Mouse (Mus musculus) spleen, embryonic (tissue): ENCODE measurements at regions not wholly inside any gene's neighbourhood (a gene's known extent, or its start where the extent isn't known, plus 50 kb on each side); places are given as distances from the start of the nearest gene placed in this dataset.

Experiments used
- CTCF ChIA-PET: fragments of 350-600 bp; sonication (Branson Sonifier 250); formaldehyde crosslinking; loops from one replicate; lab custom pipeline; 2022; lab: Charles Lee

DNA sequence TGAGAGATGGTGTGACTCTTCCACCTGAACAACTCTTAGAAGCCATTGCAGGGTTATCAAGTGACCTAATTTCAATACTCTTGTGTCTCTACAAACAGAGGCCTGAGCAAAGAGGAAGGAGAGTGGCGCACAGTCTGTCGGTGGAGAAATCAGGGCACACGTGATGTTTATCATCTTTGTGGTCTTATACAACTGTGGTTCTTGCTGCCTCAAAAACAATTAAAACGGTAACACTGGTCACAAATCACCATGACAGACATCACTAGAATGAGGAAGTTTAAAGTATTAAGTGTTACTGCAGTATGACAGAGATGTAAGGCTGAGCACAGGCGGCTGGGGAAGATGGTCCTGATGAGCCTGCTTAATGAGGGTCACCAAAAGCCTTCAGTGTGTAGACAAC, 73.6 kb downstream of the Sdc1 start:
- CTCF ChIA-PET, result interaction anchor here (0.8 kb wide), 1 partner anchor 106 kb away, joined by 3 read pairs; no protein-coding TSS in a partner anchor

DNA sequence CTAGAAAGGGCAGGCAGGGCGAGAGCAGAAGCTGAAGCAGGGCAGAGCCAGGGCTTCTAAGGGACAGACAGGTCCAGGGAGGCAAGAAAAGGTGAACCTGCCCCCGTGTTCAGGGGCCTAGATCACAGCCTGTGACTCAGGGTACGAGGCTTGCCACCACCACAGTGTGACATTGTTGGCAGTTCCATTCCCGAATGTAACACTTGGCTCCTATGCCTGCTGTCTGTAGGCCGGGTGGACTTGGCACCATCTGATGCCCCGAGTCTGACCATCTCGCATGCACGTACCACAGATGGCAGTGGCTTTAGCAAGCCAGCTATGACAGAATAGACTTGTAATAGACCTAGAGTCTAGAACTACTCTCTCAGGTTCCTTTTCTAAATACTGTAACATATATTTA, 74.3 kb downstream of the Sdc1 start:
- CTCF ChIA-PET, result no interaction called here

DNA sequence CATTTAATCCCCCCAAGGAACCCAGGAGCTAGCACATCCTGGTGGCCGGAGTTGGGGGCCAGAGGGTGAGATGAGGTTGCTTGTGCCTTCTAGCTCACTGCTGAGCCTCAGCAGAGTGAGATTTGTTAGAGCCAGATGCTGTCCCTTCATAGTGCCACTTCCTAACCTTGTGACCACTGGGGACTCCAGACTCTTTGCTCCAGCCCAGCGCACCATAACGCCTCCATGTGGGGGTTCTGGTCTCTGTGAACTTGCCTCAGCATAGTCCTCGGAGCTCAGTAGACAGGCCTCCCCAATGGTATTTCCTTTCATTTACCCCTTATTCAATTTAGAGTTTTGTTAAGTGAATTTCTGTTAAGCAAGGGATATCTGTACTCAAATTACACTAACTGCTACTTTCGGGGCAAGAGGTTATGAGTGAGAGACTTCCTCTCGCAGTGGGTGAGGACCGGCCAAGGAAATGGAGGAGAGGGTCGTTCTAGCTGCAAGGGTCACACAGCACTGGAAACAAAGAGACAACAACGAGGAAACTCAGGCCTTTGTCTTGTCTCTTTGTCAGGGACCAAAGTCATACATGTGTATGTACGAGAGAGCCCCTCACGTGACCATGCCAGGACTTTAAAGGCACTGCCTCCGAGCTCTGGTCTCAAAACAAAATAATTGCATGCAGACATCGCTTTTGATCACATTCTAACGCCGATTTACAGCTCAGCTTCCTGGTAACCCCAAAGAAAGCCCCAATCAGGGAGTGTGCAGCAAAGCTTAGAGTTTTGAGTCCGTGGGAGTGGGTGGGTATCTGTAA, 74.8 kb upstream of the Laptm4a start:
- CTCF ChIA-PET, result no interaction called here

DNA sequence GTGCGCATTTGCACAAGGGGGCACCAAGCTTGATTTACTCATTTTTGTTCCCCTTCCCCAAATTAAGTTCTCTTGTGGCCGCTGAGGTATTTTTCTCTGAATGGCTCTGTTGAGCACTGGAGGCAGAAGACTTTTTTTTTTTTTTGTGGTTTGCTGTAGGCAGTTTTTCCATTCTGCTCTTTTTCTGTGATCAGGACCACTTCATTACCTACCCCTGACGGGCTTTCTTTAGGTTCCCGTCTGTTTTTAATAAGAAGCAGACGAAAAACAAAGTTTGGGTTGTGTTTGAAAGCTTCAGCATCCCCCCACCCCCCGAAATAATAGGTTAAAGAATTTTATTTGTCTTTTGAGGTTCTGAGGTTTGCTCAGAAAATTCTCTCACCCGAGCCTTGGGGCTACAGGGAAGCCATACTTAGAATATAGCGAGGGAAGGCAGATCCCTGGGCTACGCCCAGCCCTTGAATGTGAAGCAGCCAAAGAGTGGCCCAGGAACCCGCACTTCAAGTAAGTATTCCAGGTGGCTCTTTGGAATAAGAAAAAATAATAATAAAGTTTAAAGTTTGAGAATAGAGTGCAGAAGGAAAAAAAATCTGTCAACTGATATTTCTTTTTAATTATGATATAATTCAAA, 74.1 kb upstream of the Laptm4a start:
- CTCF ChIA-PET, result interaction anchor here (0.7 kb wide), 3 partner anchors 17 to 40 kb away, joined by 3 to 11 read pairs (median 8); no protein-coding TSS in a partner anchor

DNA sequence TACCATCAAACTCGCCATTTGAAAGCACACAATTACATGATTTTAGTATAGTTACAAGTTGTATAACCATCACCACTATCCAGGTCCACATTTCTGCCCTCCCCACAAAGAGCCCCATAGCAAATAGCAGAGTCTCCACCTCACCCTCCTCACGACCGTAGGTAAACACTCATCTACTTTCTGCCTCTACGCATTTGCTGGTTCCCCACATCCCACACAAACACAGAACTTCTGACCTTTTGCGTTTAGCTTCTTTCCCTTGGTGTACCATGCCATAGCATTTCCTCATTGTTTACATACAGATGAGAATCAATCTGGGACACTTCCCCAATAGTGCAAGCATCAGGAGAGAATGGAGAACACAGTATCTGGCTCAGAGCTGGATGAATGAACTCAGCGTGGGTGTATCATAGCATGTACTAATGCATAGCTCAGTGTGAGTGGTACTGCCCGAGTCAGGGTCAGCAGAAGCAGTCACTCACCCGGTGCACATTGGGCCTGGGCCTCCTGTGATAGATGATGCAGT, 73.5 kb upstream of the Laptm4a start:
- CTCF ChIA-PET, result interaction anchor here (0.7 kb wide), 3 partner anchors 18 to 40 kb away, joined by 3 to 11 read pairs (median 8); no protein-coding TSS in a partner anchor

DNA sequence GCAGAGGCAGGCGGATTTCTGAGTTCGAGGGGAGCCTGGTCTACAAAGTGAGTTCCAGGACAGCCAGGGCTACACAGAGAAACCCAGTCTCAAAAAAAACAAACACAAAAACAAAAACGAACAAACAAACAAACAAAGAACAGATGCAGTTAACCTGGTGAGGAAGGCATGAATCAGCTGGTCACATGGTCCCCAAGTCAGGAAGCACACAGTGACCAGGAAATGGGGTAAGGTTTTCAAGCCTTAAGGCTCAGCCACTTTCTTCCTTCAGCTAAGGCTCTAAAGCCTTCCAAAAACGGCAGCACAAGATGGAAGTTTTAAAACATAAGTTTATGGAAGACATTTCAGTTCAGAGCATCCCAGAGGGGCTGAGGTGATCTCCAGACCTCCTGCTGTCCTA, 67.6 kb upstream of the Laptm4a start:
- CTCF ChIA-PET, result no interaction called here

DNA sequence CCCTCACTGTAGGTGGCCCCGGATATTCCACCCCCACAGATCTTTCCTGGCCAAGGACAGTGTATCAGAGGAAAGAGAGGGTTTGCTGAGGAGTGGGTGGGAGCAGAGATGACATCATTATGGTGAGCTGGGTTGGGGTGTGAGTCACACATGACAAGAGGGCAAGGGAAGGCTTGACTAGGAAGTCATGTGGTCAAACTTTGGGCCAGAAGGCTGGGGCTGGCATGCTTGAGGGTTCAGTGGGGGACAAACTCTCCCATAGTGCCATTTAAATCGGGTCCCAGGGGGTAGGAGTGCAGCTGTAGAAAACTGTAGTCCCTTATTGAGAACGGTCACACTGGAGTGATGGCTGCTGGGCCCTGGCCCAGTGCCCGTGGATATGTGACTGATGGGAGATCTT, 67.1 kb upstream of the Laptm4a start:
- CTCF ChIA-PET, result no interaction called here

DNA sequence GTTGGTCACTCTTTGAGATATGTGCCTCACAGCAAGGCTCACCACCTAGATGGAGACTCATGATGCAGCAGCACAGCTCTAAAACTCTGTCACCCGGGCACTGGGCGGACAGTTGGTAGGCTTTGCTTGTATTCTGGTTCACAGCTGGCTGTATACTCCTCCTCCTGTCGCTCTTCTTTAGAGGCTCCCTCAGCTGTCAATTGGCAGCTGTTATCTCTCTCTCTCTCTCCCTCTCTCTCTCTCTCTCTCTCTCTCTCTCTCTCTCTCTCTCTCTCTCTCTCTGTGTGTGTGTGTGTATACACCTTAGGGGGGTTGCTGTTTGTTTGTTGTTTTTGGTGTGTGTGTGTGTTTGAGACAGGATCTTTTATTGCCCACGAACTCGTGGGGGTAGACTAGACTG, 66.3 kb upstream of the Laptm4a start:
- CTCF ChIA-PET, result no interaction called here

DNA sequence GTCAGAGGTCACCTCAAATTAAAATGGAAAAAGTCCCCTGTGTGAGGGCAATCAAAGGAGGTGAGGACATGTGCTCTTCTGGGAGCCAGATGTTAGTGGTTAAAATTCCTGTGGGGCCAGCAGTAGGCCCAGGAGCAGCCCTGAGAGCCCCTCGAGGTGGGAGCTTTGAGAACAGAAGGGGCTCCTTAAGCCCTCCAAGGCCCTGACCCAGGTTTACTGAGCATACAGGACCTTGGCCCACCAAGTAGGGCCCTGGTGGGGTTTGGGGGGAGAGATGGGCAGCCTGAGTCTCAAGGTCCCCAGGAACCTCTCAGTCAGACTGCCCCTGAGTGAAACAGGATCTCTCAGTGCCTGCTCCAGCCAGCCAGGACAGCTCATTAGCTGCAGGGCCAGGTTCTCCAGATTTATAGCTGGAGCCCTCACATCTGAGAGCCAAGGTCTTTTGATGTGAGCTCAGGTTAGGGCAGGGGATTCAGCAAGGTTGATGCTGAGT, 65.4 kb upstream of the Laptm4a start:
- CTCF ChIA-PET, result no interaction called here

DNA sequence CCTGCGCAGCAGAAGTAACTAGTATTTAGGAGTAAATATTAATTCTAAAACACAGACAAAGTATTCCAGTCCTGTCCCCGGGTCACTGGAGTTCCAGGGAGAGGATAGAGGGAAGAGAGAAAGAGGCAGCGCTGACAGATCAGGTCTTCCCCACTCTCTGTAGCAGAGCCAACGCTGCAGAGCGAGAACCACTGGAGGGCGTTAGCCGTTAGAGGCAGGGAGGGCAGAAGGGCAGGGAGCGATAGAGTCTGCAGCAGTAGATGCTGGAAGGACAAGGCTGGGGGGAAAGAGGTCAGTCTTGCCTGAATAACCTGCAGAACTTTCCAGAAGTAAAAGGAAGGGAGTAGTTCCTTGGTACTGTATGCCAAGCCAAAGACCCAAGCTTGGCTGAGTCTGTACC, 64.2 kb upstream of the Laptm4a start:
- CTCF ChIA-PET, result no interaction called here

DNA sequence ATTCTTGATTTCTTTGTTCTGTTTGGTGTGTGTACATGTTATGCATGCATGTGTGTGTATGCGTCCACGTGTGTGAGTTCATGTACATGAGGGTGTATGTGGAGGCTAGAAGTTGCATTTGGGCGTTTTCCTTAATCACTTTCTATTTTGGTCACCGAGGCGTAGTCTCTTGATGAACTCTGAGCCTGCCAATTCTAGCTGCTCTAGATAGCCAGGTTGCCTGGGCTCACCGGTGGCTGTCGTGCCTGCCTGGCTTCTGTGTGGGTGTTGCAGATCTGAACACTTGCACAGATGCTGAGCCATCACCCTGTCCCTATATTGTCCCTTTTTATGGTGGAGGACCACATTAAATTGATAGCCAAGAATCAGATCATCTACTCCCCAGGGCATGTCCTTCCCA, 62.7 kb upstream of the Laptm4a start:
- CTCF ChIA-PET, result interaction anchor here (0.6 kb wide), 1 partner anchor 306 kb away, joined by 7 read pairs; no protein-coding TSS in a partner anchor

DNA sequence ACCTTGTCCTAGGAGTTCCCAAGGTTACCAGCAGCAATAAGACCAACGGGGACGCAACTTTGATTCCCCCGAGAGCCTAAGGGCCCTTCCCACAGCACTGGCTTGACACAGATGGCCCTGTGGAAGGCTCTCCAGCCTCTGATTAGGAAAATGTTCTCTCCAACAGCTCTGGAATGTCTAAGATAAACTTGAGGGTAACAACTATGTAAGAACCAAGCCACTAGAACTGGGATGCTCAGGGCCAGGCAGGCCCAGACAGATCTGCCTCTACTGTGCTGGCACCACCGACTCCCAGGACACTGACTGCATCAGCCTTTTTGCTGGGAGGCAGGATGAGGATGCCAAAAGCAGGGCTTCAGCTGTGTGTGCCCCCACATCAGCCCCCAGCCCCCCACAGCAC, 61.9 kb upstream of the Laptm4a start:
- CTCF ChIA-PET, result no interaction called here

DNA sequence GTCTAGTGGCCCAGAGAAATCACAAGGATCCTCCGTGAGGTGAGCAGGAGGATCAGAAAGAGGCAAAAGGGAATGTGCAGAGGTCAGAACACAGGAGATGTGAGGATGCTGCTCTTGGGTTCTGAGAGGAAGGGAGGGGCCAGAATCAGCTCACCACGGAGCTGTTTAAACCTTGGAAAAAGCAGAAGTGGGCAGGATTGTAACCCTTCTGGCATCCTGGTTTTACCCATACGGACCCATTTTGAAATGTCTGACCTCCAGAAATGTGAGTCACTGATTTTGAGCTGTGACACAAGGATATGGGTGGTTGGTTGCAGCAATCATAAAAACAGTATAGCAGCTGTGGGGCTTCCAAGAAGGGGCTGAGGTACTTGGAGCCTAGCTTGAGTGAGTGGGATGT, 56.6 kb upstream of the Laptm4a start:
- CTCF ChIA-PET, result no interaction called here

DNA sequence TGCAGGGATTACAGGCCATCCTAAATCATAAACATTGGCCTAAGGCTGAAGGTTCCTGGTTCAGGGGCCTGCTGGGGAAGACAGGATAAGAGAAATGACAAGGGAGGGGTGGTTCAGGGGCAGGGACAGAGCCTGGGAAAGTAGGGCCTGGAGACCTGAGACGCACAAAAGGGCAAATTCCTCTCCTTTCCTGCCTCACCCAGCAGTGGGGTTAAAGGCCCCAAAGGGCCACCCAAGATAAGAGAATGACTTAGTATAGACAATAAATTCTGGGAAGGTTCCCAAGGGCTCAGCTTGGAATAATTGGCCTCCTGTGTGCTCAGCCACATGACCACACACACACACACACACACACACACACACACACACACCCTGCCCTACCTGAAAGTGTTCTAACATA, 56.2 kb upstream of the Laptm4a start:
- CTCF ChIA-PET, result interaction anchor here (0.6 kb wide), 1 partner anchor 18 kb away, joined by 3 read pairs; no protein-coding TSS in a partner anchor

DNA sequence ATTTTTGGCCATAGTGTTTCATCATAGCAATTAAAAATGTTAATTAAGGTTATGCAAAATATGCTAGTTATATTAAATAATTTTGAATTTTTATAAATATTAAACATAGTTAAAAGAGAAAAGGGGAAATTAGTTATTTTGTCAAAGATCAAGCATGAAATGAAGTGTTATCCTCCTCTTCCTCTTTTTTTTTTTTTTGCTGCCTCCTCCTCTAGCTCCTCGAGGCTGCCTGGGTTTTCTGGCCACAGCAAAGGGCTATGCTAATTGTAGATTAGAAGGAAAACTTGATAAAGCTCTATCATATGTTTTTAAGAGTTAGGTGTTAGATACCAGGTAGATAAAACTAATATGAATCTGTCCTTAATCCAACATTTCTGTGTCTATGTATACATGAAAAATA, 54.4 kb upstream of the Laptm4a start:
- CTCF ChIA-PET, result no interaction called here

DNA sequence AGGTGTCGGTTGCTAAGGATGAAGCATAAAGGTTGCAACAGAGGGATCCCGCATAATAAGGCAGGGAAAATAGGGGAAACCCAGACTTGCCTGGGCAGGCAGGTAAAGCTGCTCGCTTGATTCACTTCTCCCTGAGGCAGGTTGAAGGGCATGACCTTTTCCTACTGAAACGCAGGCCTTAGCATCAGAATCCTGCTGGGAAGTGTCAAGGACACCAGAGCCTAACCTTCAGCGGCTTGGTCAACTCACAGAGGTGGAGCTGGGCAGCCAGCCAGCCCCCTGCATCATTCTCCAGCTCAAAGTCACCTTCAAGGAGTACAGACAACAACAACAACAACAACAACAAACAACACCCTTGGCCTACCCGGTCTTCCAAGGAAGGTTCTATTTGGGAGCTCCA, 52.8 kb upstream of the Laptm4a start:
- CTCF ChIA-PET, result interaction anchor here (0.9 kb wide), 1 partner anchor 16 kb away, joined by 3 read pairs; no protein-coding TSS in a partner anchor

DNA sequence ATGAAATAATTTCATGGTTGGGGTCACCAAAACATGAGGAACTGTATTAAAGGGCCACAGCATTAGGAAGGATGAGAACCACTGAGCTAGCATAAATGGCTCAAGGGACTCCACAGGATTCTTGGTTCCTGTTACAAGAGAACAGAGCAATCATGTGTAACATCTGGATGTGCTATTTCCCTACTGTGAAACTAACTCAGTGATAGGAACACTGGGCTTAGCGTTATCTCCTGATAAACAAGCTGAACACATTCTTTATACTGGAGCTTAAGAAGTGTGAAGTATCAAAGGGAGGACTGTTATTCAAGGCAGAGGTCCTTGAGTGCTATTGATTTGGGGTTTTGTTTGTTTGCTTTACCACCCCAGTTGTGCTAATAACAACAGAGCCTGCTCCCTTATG, 52.3 kb upstream of the Laptm4a start:
- CTCF ChIA-PET, result interaction anchor here (0.9 kb wide), 1 partner anchor 15 kb away, joined by 3 read pairs; no protein-coding TSS in a partner anchor
